Mouse (Mus musculus): Measurements from ENCODE around the gene Nmur1.

- TF ChIP-seq POLR2A (IDR thresholded peaks at IDR 0.05; ENCODE audit: control insufficient read depth, low read depth, low read length) (no peak), CTCF (IDR thresholded peaks at IDR 0.05; ENCODE audit: control insufficient read depth, insufficient read depth, insufficient replicate concordance, low read depth, low read length) (no peak)
Observed at GRCm38 (mm10) chr1:86399322-86399721, 26.7 kb downstream of the Nmur1 start.

Data from testis, adult 2 months (tissue).